Mouse (Mus musculus) adrenal gland, adult 18-20 months (tissue): ENCODE measurements around the gene Nol4l. TPM values are rescaled to one million over a fixed set of nuclear protein-coding genes. Genes with fewer than 3 reads are reported as not detected.
"Not testable (repeated sequence)": the region's sequence is repeated elsewhere in the genome, so short reads cannot be mapped to it uniquely, and the experiment has no call there.

Source experiments
- DNase-seq, 2 experiments: peaks; one replicate each; pipeline ENCODE4 v3.0.0; 2021 to 2022; ENCODE audit warnings: low spot score in 2 of 2
- total RNA-seq, 2 experiments: library from RNA; stranded (reverse); gene quantifications; 1 replicate in 1 of 2; 2 replicates in 1 of 2; pipeline ENCODE4 v1.2.3; 2021

The Nol4l gene
- total RNA-seq, 2 experiments from 2014 or later = 9.4 to 13.2 TPM

DNA sequence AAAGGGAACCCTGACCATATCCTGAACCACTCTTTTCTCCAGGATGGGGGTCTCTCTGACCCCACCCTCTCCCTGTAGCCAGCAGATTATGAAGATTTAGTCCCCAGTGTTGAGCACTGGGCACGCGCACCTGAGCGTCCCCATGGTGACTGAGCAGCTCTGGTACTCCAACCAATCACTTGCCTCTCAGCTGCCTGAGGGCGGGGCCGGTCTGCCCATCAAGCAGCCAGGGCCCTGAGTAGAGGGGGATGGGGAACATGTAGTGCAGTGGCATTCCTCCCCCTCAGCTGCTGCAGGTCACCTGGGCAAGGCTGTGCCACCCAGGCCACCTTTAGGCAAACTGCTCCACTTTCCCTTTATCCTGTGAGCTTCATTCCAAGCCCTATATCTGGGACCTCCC, 107.7 kb downstream of the Nol4l start:
- no peak for DNase-seq

DNA sequence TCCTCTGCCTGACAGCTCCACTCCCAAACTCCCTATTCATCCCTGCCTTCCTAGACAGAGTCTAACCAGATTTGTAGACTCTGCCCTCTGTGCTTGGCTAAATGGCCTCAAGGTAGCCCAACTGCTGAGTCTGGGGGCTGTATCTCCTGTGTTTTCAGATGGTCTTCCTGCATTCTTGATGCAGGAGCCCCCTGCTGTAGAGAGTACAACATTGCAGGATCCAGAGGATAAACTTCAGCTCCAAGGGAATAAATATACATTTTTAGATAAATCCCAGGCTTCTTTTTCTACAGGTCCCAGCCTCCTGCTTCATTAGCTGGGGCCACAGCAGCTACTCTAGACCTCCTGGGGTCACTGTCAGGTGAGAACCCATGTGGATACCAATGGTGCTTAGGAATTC, 108.5 kb downstream of the Nol4l start:
- no peak for DNase-seq

DNA sequence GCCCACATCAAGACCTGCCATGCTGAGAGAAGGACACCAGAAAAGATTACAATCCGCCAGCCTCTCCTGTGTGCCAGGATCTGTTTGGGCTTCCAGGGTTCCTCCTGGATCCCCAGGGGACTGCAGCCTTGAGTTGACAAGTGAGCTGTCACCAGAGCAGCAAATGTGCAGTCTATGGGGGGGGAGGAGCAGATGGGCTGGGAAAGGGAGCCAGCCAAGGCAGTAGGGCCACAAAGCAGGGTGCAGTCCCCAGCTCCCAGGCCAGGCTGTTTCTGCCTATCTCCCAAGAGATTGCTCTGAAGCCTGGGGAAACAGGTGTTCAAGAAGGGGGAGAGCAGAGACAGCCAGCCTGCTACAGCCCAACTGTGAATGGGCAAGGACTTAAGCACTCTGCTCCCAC, 111.4 kb downstream of the Nol4l start:
- no peak for DNase-seq

DNA sequence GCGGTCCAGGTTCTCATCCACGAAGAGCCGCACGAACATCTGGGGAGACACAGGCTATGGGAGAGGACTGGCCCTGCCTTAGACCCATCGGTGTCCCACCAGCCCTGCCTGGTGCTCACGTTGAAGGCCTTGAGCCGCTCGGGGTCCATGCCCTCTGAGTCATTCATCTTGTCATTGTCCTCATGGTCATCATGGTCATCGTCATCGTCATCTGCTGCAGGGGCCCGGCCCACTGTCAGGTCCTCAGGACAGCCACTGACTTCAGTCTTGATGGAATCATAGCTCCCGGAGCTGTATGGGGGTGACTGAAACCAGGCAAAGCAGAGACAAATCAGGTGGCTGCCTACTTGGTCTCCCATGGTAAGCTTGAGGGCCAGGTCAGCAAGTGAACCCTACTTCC, 111.9 kb downstream of the Nol4l start:
- DNase-seq = no peak

DNA sequence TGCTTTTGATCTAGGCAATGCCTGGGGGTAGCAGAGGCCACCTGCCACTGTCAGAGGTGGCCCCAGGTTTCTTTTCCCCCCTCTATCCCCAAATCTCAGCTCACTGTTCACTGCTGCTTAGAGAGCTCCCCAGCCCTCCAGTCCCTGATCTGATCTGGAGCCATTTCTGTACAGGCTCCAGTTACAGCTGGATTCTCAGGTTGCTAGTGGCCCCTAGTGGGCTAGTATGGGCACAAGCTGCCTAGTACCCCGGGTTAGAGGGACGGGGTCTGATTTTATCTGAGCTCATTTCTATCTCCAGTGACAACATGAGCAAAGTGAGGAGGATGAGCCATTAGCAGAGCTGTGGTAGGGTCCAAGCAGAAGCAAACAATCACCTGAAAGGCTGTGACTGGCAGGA, 115.2 kb downstream of the Nol4l start:
- no peak for DNase-seq

DNA sequence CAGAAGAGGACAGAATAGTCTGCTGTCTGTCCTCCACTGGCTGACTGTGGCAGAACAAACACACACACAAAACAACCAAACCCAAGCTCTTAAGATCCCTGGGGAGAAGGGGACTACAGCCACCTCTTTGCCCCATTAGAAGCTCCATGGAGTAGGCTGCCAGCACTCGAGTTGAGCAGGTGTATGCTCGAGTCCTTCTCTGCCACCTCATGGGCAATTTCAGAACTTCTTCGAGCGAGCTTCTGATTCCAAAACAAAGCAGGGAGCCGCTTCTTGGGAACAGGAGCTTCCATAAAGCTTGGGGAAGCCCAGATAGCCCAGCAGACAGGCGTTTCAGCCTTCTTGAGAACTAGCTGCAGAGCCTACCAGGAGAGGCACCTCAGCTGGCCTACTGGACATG, 117.2 kb downstream of the Nol4l start:
- DNase-seq = no peak

DNA sequence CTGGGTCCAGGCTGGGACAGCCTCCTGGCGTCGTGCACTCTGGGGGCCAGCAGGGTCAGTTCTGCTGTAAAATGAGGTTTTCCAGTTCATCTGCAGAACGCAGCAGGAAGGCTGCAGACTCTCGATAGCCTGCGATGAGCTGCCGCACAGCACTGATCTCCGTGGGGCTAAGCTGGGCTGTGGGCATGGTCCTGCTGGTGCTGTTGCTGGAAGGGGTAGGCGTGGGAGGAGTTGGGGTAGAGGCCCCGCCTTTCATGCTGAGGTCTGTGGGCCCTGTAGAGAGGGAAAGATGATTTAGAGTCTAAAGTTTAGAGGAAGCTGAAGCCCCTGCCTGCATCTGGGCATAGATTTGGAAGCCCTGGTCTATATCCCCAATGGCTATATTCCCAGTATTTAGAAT, 118.2 kb downstream of the Nol4l start:
- no peak for DNase-seq

DNA sequence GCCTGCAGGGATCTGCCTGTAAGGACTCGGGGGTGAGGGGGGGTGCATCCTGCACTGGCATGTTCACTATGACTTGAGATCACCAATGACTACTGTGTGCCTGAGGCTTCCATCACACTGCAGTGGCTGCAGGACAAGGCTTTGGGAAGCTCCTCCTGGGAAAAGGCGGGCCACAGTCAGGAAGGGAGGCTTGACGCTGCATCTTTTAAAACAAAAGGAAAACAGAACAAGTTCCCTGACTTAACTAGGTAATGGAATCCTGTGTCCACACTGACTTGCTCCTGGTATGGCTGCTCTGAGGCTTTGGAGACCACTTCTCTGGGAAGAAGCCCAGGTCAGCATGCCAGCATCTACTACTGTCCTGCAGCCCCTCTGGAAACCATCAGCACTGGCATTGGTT, 120.8 kb downstream of the Nol4l start:
- DNase-seq = no peak

DNA sequence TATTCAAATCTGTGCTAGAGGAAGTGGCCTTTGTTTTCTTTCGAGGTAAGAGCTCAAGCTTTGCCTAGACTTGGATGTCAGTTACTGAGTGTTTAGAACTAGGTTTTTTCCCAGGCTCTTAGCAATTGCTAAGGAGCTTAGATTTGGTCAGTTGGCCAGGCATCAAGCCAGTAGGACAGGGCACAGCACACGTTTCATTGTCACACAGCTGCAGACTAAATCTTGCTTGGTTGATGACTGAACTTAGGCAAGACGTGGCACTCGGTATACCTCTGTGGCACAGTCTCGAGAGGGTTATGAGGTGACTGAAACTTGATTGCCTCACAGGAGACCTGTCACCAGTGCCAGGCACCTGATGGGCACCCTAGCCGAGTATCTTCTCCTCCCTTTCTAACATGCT, 122.9 kb downstream of the Nol4l start:
- no peak for DNase-seq

DNA sequence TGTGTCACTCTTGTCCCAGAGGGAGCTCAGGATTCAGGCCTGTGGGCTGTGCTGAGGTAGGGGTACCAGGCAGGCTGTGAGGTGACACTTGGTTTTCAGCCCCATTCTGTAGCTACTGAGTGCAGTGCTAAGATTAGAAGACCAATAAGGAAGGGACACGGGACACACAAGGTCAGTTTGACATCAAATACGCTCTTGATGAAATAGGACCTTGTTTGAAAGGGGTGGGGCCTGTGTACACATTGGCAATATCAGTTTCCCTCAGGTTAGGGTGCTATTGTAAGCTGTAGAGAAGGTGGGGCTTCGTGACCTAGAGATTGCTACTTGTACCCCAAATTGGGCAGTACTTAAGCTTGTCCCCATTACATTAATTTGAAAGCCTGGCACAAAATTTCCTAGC, 124.9 kb downstream of the Nol4l start:
- DNase-seq = no peak

DNA sequence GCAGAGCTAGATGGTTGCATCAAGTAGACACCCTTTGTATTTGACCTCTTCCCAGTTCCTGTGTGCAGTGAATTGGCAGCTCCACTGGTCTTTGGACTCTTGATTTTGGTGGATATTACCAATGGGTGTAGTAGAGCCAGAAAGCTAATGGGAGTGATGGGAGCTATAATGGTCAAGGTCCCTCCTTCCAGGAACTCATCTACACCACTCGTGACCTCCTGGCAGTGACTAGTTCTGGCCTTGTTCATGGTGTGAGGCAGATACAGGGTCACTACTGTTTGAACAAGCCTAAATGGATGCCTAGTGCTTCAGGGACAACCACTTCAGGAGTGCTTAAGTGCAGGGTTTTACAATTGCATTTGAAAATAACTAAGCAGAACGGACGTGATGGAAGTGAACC, 125.7 kb downstream of the Nol4l start:
- DNase-seq = no peak

DNA sequence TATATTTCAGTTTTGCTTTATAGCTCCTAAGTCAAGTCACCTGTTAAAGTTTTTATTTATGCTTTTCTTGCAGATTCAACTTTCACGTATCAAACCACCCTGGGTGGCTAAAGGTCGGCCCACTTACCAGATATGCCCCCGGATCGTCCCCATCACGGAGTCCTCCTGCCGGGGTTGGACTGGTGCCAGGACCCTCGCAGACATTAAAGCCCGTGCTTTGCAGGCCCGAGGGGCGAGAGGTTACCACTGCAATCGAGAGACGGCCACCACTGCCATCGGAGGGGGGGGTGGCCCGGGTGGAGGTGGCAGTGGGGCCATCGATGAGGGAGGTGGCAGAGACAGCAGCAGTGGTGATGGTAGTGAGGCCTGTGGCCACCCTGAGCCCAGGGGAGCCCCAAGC, 130.6 kb downstream of the Nol4l start:
- no peak for DNase-seq

DNA sequence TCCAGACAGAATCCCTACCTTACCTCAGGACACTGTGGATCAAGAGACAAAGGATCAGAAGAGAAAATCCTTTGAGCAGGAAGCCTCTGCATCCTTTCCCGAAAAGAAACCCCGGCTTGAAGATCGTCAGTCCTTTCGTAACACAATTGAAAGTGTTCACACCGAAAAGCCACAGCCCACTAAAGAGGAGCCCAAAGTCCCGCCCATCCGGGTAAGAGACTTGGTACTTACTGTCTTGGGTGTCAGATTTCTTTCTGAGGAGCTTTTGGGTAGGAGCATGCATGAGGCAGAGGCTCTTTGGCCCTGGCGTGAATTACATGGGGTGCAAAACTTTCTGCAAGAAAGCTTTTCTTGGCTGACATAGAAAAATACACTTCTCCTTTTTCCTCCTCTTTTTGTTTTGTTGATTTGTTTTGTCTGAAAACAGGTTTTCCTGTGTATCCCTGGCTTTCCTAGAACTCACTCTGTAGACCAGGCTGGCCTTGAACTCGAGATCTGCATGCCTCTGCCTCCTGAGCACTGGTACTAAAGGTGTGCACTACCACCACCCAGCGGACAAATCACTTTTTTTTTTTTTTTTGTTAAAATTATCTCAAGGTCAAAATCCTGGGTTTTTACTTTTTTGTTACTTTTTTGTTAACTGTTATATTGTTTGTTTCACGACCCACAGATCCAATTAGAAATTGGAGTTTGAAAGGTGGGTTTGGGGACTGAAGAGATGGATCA, 131.8 kb downstream of the Nol4l start:
- no peak for DNase-seq

DNA sequence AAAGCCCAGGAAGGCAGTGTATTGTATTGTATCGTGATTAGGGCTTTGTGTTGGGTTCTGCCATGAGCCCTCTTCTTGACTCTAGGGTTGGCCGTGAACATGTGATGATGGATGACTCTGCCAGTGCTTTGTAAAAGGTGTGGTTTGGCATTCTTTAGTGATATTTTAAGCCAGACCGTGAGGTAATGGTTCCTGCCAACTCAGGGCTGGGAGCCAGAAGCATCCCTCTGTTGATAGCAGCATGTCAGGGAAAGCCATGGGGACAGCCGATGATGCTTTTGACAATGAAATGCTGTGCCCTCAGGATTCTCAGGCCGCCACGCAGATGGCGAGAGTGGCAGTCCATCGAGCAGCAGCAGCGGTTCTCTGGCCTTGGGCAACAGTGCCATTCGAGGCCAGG, 136.7 kb downstream of the Nol4l start:
- no peak for DNase-seq

DNA sequence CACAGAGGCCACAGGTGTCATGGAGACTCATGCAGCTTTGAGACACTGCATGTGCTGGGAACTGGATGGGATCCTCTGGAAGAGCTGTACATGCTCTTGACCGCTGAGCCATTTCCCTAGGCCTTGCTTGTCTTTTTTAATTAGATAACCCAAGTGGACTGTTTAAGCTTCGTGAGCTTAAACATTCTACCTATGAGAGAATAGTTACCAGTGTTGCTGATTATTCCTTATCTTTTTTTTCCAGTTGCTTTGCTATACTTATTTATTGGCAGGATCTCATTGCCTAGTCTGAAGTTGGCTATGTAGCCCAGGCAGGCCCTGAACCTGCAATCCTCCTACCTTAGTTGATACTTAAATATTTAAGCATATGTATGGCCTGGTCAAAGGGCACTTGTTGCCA, 139.9 kb downstream of the Nol4l start:
- no peak for DNase-seq

DNA sequence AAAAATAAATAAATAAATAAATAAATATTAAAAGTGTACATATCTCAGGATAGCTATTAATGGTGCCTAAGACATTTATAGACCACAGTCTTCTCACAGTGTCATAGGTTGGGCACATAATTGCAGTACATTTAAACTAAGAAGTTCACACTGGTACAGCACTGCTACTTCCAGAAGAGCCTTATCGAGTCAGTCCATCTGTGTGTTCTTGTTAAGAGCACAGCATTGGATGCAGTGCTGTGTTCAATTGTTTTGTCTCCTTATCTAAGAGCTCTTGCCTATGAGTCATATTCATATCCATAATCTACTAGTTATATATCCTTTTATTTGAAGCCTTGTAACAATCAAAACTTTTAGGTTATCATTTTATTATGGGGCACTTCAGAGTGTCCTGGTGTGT, 149.3 kb downstream of the Nol4l start:
- DNase-seq = no peak

DNA sequence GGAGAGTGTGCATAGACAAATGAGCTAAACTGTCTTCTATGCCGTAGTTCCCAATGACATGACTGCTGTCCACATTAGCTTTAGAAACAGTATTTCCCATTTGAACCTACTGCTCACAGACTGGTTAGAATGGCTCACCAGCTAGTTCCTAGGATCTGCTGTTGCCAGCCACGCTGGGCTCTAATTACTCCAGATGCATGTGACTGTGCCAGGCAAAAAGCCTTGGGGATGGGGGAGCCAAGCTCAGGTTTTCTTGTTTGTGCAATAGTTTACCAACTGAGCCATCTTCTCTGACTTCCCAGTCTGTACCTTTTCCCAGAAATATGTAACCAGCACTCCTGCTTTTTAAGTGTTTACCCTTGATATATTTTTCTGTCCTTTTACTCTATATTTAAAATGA, 154.4 kb downstream of the Nol4l start:
- DNase-seq = no peak

DNA sequence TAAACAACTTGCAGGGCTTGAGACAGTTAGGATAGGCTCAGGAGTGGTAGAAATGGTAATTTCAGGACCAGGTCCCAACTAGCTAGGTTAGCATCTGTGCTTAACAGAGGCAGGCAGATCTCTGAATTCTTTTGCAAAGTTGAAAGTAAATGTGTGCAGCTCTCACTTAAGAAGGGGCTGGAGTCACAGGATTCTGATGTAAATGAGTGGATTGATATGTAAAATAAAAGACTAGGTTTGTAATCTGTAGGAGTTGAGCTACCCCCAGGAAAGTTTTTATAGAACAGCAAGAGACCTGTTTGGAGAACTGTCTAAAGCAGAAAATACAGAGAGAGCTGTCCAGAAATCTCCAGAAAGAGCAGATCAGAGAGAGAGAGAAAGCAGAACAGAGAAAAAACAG, 158.9 kb downstream of the Nol4l start:
- no peak for DNase-seq

DNA sequence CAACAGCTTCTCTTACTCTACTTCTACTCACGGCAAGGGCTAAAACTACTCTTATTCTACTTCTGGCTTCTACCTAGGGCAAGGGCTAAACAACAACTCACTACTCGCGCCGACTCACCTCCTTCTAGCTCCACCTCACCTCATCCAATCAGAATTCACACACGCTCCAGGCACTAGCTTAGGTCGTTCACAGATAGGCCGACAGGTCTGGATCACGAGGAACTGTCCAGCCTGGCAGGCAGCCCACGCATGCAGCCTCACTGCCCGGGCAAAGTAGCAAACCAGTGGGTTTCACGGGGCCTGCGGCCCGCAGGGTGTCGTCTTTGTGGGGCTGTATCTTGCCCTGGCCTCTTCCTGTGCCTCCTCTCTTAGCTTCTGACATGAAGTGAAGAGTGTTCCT, 165.2 kb downstream of the Nol4l start:
- DNase-seq = not testable (repeated sequence)

DNA sequence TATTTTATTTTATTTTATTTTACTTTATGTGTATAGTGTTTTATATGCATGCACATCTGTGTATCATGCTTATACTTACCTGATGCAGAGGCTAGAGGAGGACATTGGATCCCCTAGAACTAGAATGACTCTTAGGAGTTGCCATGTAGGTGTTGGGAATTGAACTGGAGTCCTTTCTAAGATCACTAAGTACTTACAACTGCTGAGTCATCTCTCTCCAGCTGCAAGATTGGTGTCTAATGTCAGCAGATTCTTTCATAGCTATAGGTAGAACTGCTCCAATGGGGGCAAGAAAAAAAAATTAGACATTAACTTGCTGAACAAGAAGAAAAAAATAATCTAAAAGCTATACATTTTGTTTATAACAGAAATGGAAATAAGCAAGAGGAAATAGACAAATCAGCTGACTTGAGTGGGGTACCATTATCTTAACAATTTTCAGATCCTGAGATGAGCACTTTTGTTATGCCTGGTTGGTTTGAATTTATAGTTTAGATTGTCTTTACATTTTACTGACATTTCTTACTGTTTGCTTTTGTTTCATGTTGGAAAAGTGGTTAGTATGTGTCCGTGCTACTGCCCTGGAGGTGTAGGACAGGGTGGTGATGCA, 168.6 kb downstream of the Nol4l start:
- no peak for DNase-seq
